Mouse (Mus musculus): ENCODE measurements at regions not wholly inside any gene's neighbourhood (a gene's known extent, or its start where the extent isn't known, plus 50 kb on each side); places are given as distances from the start of the nearest gene placed in this dataset.

GRCm38 (mm10) chr16:78490245-78490644, 86.3 kb downstream of the D16Ertd472e start:
- DNase-seq (ENCODE audit: low spot score): no peak

DNA sequence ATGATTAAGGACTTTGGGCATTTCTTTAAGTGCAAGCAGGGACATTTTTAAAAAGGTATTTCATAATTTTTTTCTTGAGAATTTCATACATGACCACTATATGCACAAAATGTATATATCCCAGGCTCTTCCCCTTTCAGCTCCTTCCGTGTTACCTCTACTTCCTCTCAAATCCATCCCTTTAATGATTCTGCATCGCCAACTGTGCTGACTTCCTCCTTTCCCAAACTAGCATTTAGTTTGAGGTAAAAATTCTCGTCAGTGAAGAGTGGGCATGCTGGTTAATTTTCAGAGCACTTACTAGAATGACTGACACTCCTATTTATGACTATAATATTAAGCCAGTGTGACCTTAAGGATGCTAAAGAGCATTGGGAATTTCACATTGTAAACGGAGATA, 86.9 kb downstream of the D16Ertd472e start:
- DNase-seq (ENCODE audit: low spot score): no peak

GRCm38 (mm10) chr16:78486531-78486930, 90.0 kb downstream of the D16Ertd472e start:
- DNase-seq (ENCODE audit: low spot score): no peak

GRCm38 (mm10) chr16:78484319-78484718, 92.2 kb downstream of the D16Ertd472e start:
- no peak for DNase-seq (ENCODE audit: low spot score)

DNA sequence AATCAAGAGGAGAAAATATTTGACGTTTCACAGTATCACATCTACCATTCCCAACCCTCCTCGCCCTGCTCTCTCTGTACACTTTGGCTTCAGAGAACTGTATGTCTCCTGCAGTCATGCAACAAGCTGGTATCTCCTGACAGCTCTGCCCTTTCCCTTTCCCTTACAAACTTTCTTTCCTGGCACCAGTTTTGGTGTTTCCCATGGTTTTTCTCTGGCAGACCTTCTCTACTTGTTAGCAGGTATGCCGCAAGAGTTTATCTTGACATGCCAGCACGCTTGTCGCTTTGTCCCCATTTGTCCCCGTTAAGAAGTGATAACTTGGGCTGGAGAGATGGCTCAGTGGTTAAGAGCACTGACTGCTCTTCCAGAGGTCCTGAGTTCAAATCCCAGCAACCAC, 94.9 kb downstream of the D16Ertd472e start:
- DNase-seq (ENCODE audit: low spot score): no peak

DNA sequence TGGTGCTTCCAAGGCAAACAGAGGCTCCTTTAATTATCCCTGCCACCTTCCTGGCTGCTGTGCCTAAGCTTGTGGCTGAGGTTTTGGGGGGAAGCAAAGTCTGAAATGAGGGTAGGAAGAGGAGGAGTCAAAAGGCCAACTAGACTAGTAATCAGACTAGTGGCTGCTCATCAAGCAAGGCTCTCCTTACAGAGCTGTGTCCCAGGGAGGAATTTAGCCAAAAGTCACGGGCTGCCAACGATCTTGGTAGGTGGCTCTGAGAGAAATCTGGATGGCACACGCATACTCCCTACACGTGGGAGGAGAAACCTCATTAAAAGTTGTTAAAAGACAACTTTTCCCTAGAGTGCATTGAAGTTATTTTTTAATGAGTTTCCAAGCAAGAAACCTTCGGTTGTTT, 95.4 kb downstream of the D16Ertd472e start:
- no peak for DNase-seq (ENCODE audit: low spot score)

DNA sequence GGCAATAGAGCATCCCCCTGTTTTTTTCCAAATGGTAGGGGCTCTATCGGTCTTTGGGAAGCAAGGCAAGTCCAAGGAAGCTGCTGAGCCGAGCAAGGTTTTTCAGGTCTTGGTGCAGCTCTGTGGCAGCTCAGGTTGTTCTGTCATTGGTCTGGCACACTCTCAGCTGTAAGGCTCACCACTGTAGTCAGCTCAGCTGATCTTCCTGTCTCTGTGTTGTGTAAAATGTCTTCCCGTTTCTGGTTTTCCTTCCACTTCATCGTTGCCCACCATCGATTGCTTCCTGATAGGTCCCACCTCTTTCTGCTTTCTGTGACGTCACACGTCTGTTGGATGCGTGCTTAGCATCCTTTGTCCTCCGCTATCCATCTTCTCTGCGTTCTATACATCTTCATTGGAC, 96.2 kb downstream of the D16Ertd472e start:
- DNase-seq (ENCODE audit: low spot score): no peak

DNA sequence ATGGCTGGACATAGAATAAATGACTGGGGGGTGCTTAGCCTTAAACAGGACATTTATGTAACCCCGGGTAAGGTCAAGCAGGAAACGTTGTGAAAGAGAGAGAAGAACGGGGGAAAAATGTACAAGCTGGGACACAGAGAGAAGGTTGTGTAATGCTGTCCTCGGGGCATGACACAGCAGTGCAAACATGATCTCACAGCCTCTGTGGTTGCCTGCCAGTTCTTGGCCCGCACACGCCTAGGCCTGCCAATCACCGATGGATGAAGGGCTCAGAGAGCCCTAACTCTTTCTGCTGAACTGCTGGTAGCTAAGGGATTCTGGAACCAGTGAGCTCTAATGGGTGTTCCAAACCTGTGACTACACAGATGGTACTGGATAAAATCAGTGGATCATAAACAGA, 96.5 kb upstream of the Btg3 start:
- peak; percentile 42 for DNase-seq (ENCODE audit: low spot score)

GRCm38 (mm10) chr16:78459996-78460395, 83.0 kb upstream of the Btg3 start:
- DNase-seq (ENCODE audit: low spot score): no peak

DNA sequence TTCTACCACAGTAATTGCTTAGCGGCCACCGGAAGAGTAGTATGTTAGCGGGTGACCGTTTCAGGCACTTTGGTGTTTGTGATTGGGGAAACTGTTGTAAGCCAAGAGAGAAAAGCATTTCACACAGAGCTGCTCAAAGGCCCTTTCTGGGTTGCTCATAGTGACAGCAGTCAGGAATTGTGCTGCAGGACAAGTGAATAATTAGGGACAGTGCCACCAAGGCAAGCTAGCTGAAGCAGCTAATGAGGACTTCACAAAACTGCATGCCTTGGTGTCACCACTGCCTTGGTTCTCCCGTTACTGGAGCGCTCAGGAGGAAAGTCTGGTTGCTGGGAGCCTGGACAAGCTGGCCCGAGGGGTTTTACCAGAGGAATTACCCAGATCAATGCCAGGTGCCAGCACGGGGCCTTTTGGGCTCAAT, 80.7 kb upstream of the Btg3 start:
- DNase-seq (ENCODE audit: low spot score): no peak

DNA sequence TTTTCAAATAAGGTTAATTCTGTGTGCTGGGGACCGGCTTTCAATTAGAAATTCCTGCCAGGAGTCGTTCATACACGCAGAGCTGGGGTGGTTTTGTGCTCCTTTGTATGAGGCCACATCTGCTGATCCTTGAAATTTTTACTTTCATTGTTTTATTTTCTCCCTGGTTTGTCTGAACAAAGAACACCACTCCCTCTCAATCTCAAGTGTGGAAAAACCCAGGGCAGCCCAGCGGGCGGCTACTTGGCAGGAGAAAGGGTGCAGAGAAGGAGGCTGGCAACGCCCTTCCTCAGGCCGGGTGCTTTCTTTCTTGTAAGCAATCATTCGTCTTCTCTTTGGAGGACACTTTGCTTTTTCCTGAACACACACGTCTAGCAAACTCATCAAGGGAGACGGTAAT, 79.4 kb upstream of the Btg3 start:
- no peak for DNase-seq (ENCODE audit: low spot score)

DNA sequence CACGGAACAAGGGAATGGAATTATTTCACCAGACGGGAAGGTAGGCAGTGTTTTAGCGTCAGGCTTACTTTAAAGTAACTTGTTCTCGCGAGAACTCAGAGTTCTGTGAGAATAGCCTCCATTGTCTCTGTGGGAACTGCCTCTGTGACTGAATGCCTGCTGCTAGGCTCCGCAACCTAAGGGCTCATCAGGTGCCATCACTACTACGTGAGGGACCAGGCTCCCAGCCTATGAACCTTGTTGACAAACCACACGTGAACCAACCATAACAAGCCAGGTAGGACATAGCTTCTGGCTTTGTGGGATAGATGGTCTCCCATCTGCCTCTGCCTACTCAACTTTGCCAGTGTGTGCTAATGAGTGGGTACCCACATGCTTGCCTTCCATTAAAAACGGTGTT, 77.5 kb upstream of the Btg3 start:
- no peak for DNase-seq (ENCODE audit: low spot score)

- no peak for DNase-seq (ENCODE audit: low spot score)
These were observed 75.3 kb upstream of the Btg3 start for GRCm38 (mm10) chr16:78452303-78452702.

DNA sequence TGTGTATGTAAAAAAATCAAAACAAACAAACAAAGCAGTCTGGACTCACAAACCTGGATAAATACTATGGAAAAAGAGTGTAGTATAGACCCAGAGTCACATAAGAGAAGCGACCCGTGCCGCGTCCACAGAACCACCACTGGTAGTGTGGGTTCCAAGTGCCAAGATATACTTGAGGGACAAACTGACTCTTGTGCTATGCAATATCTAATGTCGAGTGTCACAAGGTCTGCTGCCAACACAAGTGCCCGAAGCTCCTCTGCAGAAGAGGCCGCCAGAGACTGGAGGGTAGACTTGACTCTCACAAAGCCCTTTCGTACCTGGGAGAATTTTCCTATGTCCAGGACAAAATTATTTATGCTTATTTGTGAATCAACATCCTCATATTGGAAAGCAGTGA, 74.8 kb upstream of the Btg3 start:
- DNase-seq (ENCODE audit: low spot score): no peak

DNA sequence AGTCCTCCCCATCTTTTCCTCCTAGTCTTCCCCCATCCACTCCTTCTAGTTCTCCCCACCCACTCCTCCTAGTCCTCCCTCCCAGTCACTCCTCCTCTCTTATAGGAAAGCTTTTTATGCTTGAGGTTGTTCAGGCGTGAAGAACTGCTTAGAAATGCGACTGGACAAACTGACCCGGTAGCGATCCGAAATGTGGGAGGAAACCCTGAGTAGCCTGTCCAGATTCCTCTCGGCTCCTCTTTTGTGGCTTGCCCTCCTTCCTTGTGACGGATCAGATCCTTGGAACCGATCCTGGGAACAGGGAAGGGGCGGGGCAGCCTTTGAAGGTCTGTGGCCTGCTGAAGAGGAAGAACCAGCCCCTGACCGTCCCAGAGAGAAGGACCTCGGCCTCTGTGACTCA, 74.3 kb upstream of the Btg3 start:
- no peak for DNase-seq (ENCODE audit: low spot score)

DNA sequence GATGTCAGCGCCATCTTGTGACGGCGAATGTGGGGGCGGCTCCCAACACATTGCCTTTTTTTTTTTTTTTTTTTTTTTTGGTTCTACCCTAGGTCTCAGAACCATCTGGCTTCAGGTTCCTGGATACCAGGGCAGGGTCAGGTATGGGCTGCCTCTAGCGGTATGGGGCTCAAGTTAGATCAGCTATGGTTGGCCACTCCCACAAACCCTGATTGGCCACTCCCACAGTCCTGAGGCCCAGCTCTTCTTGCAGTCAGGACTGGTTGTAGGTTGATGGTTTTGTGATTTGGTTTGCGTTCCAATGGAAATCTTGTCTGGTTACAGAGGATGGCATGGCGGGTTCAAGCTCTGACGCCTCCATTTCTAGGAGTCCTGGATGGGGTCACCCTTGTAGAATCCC, 72.2 kb upstream of the Btg3 start:
- DNase-seq (ENCODE audit: low spot score): no peak

- DNase-seq (ENCODE audit: low spot score): no peak
These were observed 66.3 kb upstream of the Btg3 start for GRCm38 (mm10) chr16:78443262-78443661.

DNA sequence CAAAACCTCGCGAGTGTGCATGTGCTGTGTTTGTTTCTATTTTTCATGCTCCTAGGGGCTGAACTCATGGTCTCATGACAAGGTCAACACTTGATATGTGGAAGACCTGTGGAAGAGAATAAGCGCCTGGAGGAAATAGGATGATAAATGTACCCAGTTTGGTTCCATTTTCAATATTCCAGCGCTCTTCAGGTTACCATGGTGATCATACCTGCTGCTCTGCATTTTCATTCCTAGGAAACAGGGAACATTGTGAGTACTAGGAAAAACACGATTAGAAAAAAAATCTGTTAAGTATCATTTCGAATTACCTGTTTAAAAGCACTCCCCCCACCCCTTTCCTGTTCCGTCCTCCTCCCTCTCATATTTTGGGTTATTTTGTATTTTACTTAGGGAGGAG, 65.8 kb upstream of the Btg3 start:
- no peak for DNase-seq (ENCODE audit: low spot score)

GRCm38 (mm10) chr16:78441961-78442360, 65.0 kb upstream of the Btg3 start:
- no peak for DNase-seq (ENCODE audit: low spot score)

DNA sequence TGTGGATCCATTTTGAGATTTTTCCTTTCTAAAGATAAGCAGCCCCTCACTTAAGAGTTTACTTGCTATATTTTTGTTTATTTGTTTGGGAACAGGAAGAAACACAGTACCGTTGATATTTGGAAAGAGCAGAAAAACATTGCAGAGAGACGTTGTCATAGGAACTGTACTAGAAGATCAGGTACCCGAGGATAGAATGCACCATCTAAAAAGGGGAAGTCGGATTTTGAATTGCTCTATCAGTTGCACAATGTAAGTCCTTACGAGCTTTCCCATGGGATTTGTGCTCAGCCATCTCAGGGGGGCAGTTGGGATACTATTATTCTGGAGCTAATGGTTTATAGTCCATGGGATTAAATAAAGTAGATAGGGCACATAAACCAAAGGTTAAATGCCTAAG, 58.7 kb upstream of the Btg3 start:
- DNase-seq (ENCODE audit: low spot score): no peak

DNA sequence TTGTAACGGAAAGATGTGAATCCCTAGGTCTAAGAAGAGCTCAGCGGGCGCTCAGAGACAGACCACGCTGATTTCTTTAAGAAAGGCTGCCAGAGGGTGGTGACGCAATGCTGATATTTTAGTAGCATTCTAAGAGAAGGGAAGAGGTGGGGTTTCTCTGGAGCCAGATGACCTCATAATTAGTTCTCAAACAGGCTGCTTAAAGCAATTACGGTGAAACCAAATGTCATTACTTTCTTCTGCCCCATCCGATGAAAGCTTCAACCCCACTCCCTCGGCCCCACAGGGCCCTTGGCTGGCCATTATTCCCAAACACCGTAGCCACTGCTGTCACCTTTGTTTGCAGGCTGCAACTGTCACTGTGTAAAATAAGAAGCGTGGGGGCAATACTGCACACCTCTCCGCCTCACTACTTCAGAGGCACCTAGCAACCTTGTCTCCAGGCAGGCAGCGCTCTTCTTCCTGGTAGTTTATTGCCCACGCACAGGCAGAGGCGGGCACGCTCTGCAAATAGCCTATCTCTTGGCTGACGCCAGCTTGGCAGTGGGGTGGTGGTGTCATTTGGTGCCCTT, 50.6 kb upstream of the Btg3 start:
- DNase-seq (ENCODE audit: low spot score): no peak
